Mouse (Mus musculus): ENCODE measurements around the gene Lrriq3. TPM values are rescaled to one million over a fixed set of nuclear protein-coding genes. Genes with fewer than 3 reads are reported as not detected.

Lrriq3 gene
- polyA plus RNA-seq (2015; fragmentation: Nextera tagmentation; extraction: Ambion mirVana) = 0.94 and 1.1 TPM in 2 replicates

- H3K36me3 ChIP-seq (replicated peaks; ENCODE audit: insufficient read depth, low read length) = peaks cover 4% of the 10 kb centered on the region; the same call in 1 of the 2 replicates
- H3K9me3 ChIP-seq (ENCODE audit: low read length) = no peaks in the 10 kb centered on the region
- TF ChIP-seq CTCF (IDR thresholded peaks at IDR 0.05; ENCODE audit: low read depth) = no peak
- TF ChIP-seq EP300 (IDR thresholded peaks at IDR 0.05; ENCODE audit: low read depth) = no peak
- ATAC-seq = peak; percentile 99
- H3K27me3 ChIP-seq (ENCODE audit: insufficient read depth, low read length) = no peaks in the 10 kb centered on the region
- DNase-seq = peak; percentile 93
- peak within 1 kb of the TSS; percentile 77 for H3K27ac ChIP-seq (ENCODE audit: low read depth)
- H3K4me2 ChIP-seq (ENCODE audit: low read depth, low read length) = peak within 1 kb of the TSS; percentile 82
- H3K4me3 ChIP-seq (ENCODE audit: low read depth, low read length) = peak within 1 kb of the TSS; percentile 65
- H3K9ac ChIP-seq (replicated peaks) = peak within 1 kb of the TSS; percentile 72
- WGBS (ENCODE audit: insufficient replicate concordance) = under 1% methylated on average over 43 of the region's 47 CpGs
- H3K4me1 ChIP-seq (ENCODE audit: insufficient read depth) = peaks cover 12% of the 10 kb centered on the region
These were observed at the start of gene Lrriq3, which contains the start of gene Fpgt for GRCm38 (mm10) chr3:155093116-155093956. Gene Lrriq3, plus strand, starts transcription at chr3:155093434. Gene Fpgt, minus strand, starts transcription at chr3:155093403.

- ATAC-seq (no peak), DNase-seq (no peak)
- TF ChIP-seq EP300 (IDR thresholded peaks at IDR 0.05; ENCODE audit: low read depth) (no peak), CTCF (IDR thresholded peaks at IDR 0.05; ENCODE audit: low read depth) (no peak)
- H3K27ac ChIP-seq (ENCODE audit: low read depth) = no peak overlapping the region
- H3K4me3 ChIP-seq (ENCODE audit: low read depth, low read length) = no peak overlapping the region
- H3K9me3 ChIP-seq (ENCODE audit: low read length) = no peaks in the 10 kb centered on the region
- no peaks in the 10 kb centered on the region for H3K36me3 ChIP-seq (replicated peaks; ENCODE audit: insufficient read depth, low read length)
- no peak overlapping the region for H3K9ac ChIP-seq (replicated peaks)
- H3K27me3 ChIP-seq (ENCODE audit: insufficient read depth, low read length) = no peaks in the 10 kb centered on the region
- no peak overlapping the region for H3K4me2 ChIP-seq (ENCODE audit: low read depth, low read length)
- H3K4me1 ChIP-seq (ENCODE audit: insufficient read depth) = no peaks in the 10 kb centered on the region
These were observed 41.2 kb upstream of the Lrriq3 start for GRCm38 (mm10) chr3:155052021-155052420.

GRCm38 (mm10) chr3:155053189-155053588 is 40.0 kb upstream of the Lrriq3 start:
- Histone ChIP-seq H3K27ac (ENCODE audit: low read depth) (no peak overlapping the region), H3K9ac (replicated peaks) (no peak overlapping the region), H3K4me1 (ENCODE audit: insufficient read depth) (no peaks in the 10 kb centered on the region), H3K4me3 (ENCODE audit: low read depth, low read length) (no peak overlapping the region), H3K4me2 (ENCODE audit: low read depth, low read length) (no peak overlapping the region), H3K36me3 (replicated peaks; ENCODE audit: insufficient read depth, low read length) (no peaks in the 10 kb centered on the region), H3K27me3 (ENCODE audit: insufficient read depth, low read length) (no peaks in the 10 kb centered on the region), H3K9me3 (ENCODE audit: low read length) (no peaks in the 10 kb centered on the region)
- ATAC-seq (no peak), DNase-seq (no peak)
- no peak for TF ChIP-seq CTCF (IDR thresholded peaks at IDR 0.05; ENCODE audit: low read depth)
- no peak for TF ChIP-seq EP300 (IDR thresholded peaks at IDR 0.05; ENCODE audit: low read depth)
- 61% methylated on average over 1 of the region's 1 CpGs for WGBS (ENCODE audit: insufficient replicate concordance)

- Histone ChIP-seq H3K4me1 (ENCODE audit: insufficient read depth) (no peaks in the 10 kb centered on the region), H3K27ac (ENCODE audit: low read depth) (no peak within 1 kb of the TSS), H3K27me3 (ENCODE audit: insufficient read depth, low read length) (no peaks in the 10 kb centered on the region), H3K4me3 (ENCODE audit: low read depth, low read length) (no peak within 1 kb of the TSS), H3K4me2 (ENCODE audit: low read depth, low read length) (no peak within 1 kb of the TSS), H3K36me3 (replicated peaks; ENCODE audit: insufficient read depth, low read length) (no peaks in the 10 kb centered on the region), H3K9ac (replicated peaks) (no peak within 1 kb of the TSS), H3K9me3 (ENCODE audit: low read length) (no peaks in the 10 kb centered on the region)
- ATAC-seq = no peak
- no peak for TF ChIP-seq EP300 (IDR thresholded peaks at IDR 0.05; ENCODE audit: low read depth)
- no peak for TF ChIP-seq CTCF (IDR thresholded peaks at IDR 0.05; ENCODE audit: low read depth)
- WGBS (ENCODE audit: insufficient replicate concordance) = 55% methylated on average over 6 of the region's 6 CpGs
- no peak for DNase-seq
These were observed 37.9 kb upstream of the Lrriq3 start, which contains the start of gene Tnni3k for GRCm38 (mm10) chr3:155055231-155055916. Gene Tnni3k, minus strand, starts transcription at chr3:155055407.

GRCm38 (mm10) chr3:155056606-155057005 is 36.6 kb upstream of the Lrriq3 start:
- Histone ChIP-seq H3K4me3 (ENCODE audit: low read depth, low read length) (no peak overlapping the region), H3K4me2 (ENCODE audit: low read depth, low read length) (no peak overlapping the region), H3K27me3 (ENCODE audit: insufficient read depth, low read length) (no peaks in the 10 kb centered on the region), H3K9me3 (ENCODE audit: low read length) (no peaks in the 10 kb centered on the region), H3K27ac (ENCODE audit: low read depth) (no peak overlapping the region), H3K9ac (replicated peaks) (no peak overlapping the region), H3K36me3 (replicated peaks; ENCODE audit: insufficient read depth, low read length) (no peaks in the 10 kb centered on the region), H3K4me1 (ENCODE audit: insufficient read depth) (no peaks in the 10 kb centered on the region)
- TF ChIP-seq EP300 (IDR thresholded peaks at IDR 0.05; ENCODE audit: low read depth) (no peak), CTCF (IDR thresholded peaks at IDR 0.05; ENCODE audit: low read depth) (no peak)
- no peak for ATAC-seq
- no peak for DNase-seq

- no peak overlapping the region for H3K4me2 ChIP-seq (ENCODE audit: low read depth, low read length)
- TF ChIP-seq EP300 (IDR thresholded peaks at IDR 0.05; ENCODE audit: low read depth) = no peak
- no peak for TF ChIP-seq CTCF (IDR thresholded peaks at IDR 0.05; ENCODE audit: low read depth)
- DNase-seq (no peak), ATAC-seq (no peak)
- H3K9ac ChIP-seq (replicated peaks) = no peak overlapping the region
- no peaks in the 10 kb centered on the region for H3K27me3 ChIP-seq (ENCODE audit: insufficient read depth, low read length)
- no peaks in the 10 kb centered on the region for H3K9me3 ChIP-seq (ENCODE audit: low read length)
- no peak overlapping the region for H3K27ac ChIP-seq (ENCODE audit: low read depth)
- no peaks in the 10 kb centered on the region for H3K36me3 ChIP-seq (replicated peaks; ENCODE audit: insufficient read depth, low read length)
- no peak overlapping the region for H3K4me3 ChIP-seq (ENCODE audit: low read depth, low read length)
- no peaks in the 10 kb centered on the region for H3K4me1 ChIP-seq (ENCODE audit: insufficient read depth)
These were observed 35.7 kb upstream of the Lrriq3 start for GRCm38 (mm10) chr3:155057566-155057965.
